Mouse (Mus musculus): Measurements from ENCODE around the gene Olfr263. TPM values are rescaled to one million over a fixed set of nuclear protein-coding genes. Genes with fewer than 3 reads are reported as not detected.

Gene Olfr263
- polyA plus RNA-seq, 1 experiment from 2014 or later, result not detected

GRCm38 (mm10) chr13:21166936-21167909 is 37.8 kb downstream of the Olfr263 start:
- peak overlapping the region; percentile 65 for H3K4me2 ChIP-seq (ENCODE audit: low read length)
- H3K9me3 ChIP-seq (ENCODE audit: control insufficient read depth, low read length), result no peaks in the 10 kb centered on the region
- 0 out of 2 replicates have a peak overlapping the region, but pooled peaks have one; percentile 20 for H3K27ac ChIP-seq (replicated peaks; ENCODE audit: low read depth, low read length)
- peak overlapping the region; percentile 49 for H3K4me3 ChIP-seq (replicated peaks; ENCODE audit: low read depth, low read length)
- under 1% methylated on average over 27 of the region's 27 CpGs for WGBS
- peak; percentile 90 for DNase-seq
- H3K4me1 ChIP-seq (ENCODE audit: control insufficient read depth, insufficient read depth, low read length), result peaks cover 8% of the 10 kb centered on the region; the same call in 1 of the 2 replicates
- H3K27me3 ChIP-seq (ENCODE audit: control insufficient read depth, insufficient read depth, low read length), result peaks cover 4% of the 10 kb centered on the region; the same call in 1 of the 2 replicates
- H3K9ac ChIP-seq (replicated peaks; ENCODE audit: low read length), result peak overlapping the region; percentile 39
- ATAC-seq (ENCODE audit: low FRiP score, low TSS enrichment), result peak; percentile 63; the same call in 1 of the 2 replicates
- no peaks in the 10 kb centered on the region for H3K36me3 ChIP-seq (ENCODE audit: control insufficient read depth, insufficient read depth, low read length)

- no peaks in the 10 kb centered on the region for H3K9me3 ChIP-seq (ENCODE audit: control insufficient read depth, low read length)
- H3K36me3 ChIP-seq (ENCODE audit: control insufficient read depth, insufficient read depth, low read length), result no peaks in the 10 kb centered on the region
- DNase-seq (peak; percentile 69), ATAC-seq (ENCODE audit: low FRiP score, low TSS enrichment) (peak; percentile 58; the same call in 1 of the 2 replicates)
- peaks cover 4% of the 10 kb centered on the region; the same call in 1 of the 2 replicates for H3K27me3 ChIP-seq (ENCODE audit: control insufficient read depth, insufficient read depth, low read length)
- peak overlapping the region; percentile 49 for H3K4me3 ChIP-seq (replicated peaks; ENCODE audit: low read depth, low read length)
- no peak overlapping the region for H3K9ac ChIP-seq (replicated peaks; ENCODE audit: low read length)
- H3K4me1 ChIP-seq (ENCODE audit: control insufficient read depth, insufficient read depth, low read length), result peaks cover 8% of the 10 kb centered on the region; the same call in 1 of the 2 replicates
- no peak overlapping the region for H3K27ac ChIP-seq (replicated peaks; ENCODE audit: low read depth, low read length)
- peak overlapping the region; percentile 65 for H3K4me2 ChIP-seq (ENCODE audit: low read length)
- whole genome bisulfite sequencing, result under 1% methylated on average over 8 of the region's 8 CpGs
Observed at GRCm38 (mm10) chr13:21167910-21168300, 38.5 kb downstream of the Olfr263 start.

- H3K27ac ChIP-seq (replicated peaks; ENCODE audit: low read depth, low read length), result no peak overlapping the region
- H3K4me3 ChIP-seq (replicated peaks; ENCODE audit: low read depth, low read length), result peak overlapping the region; percentile 49
- H3K4me1 ChIP-seq (ENCODE audit: control insufficient read depth, insufficient read depth, low read length), result peaks cover 8% of the 10 kb centered on the region; the same call in 1 of the 2 replicates
- ATAC-seq (ENCODE audit: low FRiP score, low TSS enrichment) (no peak), DNase-seq (peak; percentile 69)
- peak overlapping the region; percentile 65 for H3K4me2 ChIP-seq (ENCODE audit: low read length)
- H3K9me3 ChIP-seq (ENCODE audit: control insufficient read depth, low read length), result no peaks in the 10 kb centered on the region
- H3K9ac ChIP-seq (replicated peaks; ENCODE audit: low read length), result peak overlapping the region; percentile 32
- H3K27me3 ChIP-seq (ENCODE audit: control insufficient read depth, insufficient read depth, low read length), result peaks cover 4% of the 10 kb centered on the region; the same call in 1 of the 2 replicates
- no peaks in the 10 kb centered on the region for H3K36me3 ChIP-seq (ENCODE audit: control insufficient read depth, insufficient read depth, low read length)
- under 1% methylated on average over 16 of the region's 16 CpGs for WGBS
Observed at GRCm38 (mm10) chr13:21168371-21169011, 39.1 kb downstream of the Olfr263 start.

- Histone ChIP-seq H3K27ac (replicated peaks; ENCODE audit: low read depth, low read length) (no peak overlapping the region), H3K4me3 (replicated peaks; ENCODE audit: low read depth, low read length) (peak overlapping the region; percentile 49), H3K27me3 (ENCODE audit: control insufficient read depth, insufficient read depth, low read length) (peaks cover 4% of the 10 kb centered on the region; the same call in 1 of the 2 replicates), H3K36me3 (ENCODE audit: control insufficient read depth, insufficient read depth, low read length) (no peaks in the 10 kb centered on the region), H3K9me3 (ENCODE audit: control insufficient read depth, low read length) (no peaks in the 10 kb centered on the region), H3K4me2 (ENCODE audit: low read length) (peak overlapping the region; percentile 65), H3K9ac (replicated peaks; ENCODE audit: low read length) (no peak overlapping the region), H3K4me1 (ENCODE audit: control insufficient read depth, insufficient read depth, low read length) (peaks cover 8% of the 10 kb centered on the region; the same call in 1 of the 2 replicates)
- peak; percentile 31 for DNase-seq
- 4% methylated on average over 14 of the region's 14 CpGs for WGBS
- no peak for ATAC-seq (ENCODE audit: low FRiP score, low TSS enrichment)
Observed at GRCm38 (mm10) chr13:21169121-21169656, 39.8 kb downstream of the Olfr263 start.

- peak; percentile 85 for ATAC-seq (ENCODE audit: low FRiP score, low TSS enrichment)
- under 1% methylated on average over 39 of the region's 39 CpGs for WGBS
- peak overlapping the region; percentile 49 for H3K4me3 ChIP-seq (replicated peaks; ENCODE audit: low read depth, low read length)
- H3K4me1 ChIP-seq (ENCODE audit: control insufficient read depth, insufficient read depth, low read length), result peaks cover 8% of the 10 kb centered on the region; the same call in 1 of the 2 replicates
- peak; percentile 88 for DNase-seq
- peak overlapping the region; percentile 65 for H3K4me2 ChIP-seq (ENCODE audit: low read length)
- no peaks in the 10 kb centered on the region for H3K36me3 ChIP-seq (ENCODE audit: control insufficient read depth, insufficient read depth, low read length)
- H3K27me3 ChIP-seq (ENCODE audit: control insufficient read depth, insufficient read depth, low read length), result peaks cover 4% of the 10 kb centered on the region; the same call in 1 of the 2 replicates
- no peaks in the 10 kb centered on the region for H3K9me3 ChIP-seq (ENCODE audit: control insufficient read depth, low read length)
- no peak overlapping the region; the same call in 1 of the 2 replicates for H3K27ac ChIP-seq (replicated peaks; ENCODE audit: low read depth, low read length)
- peak overlapping the region; percentile 34; the same call in 1 of the 2 replicates for H3K9ac ChIP-seq (replicated peaks; ENCODE audit: low read length)
Observed at GRCm38 (mm10) chr13:21169657-21170430, 40.4 kb downstream of the Olfr263 start.

GRCm38 (mm10) chr13:21170431-21171155 is 41.2 kb downstream of the Olfr263 start:
- H3K4me2 ChIP-seq (ENCODE audit: low read length), result peak overlapping the region; percentile 65
- H3K9me3 ChIP-seq (ENCODE audit: control insufficient read depth, low read length), result no peaks in the 10 kb centered on the region
- DNase-seq (no peak), ATAC-seq (ENCODE audit: low FRiP score, low TSS enrichment) (no peak)
- WGBS, result 33% methylated on average over 17 of the region's 17 CpGs
- H3K27ac ChIP-seq (replicated peaks; ENCODE audit: low read depth, low read length), result no peak overlapping the region
- peaks cover 8% of the 10 kb centered on the region; the same call in 1 of the 2 replicates for H3K4me1 ChIP-seq (ENCODE audit: control insufficient read depth, insufficient read depth, low read length)
- peak overlapping the region; percentile 53 for H3K4me3 ChIP-seq (replicated peaks; ENCODE audit: low read depth, low read length)
- H3K27me3 ChIP-seq (ENCODE audit: control insufficient read depth, insufficient read depth, low read length), result peaks cover 4% of the 10 kb centered on the region; the same call in 1 of the 2 replicates
- peak overlapping the region; percentile 39; the same call in 1 of the 2 replicates for H3K9ac ChIP-seq (replicated peaks; ENCODE audit: low read length)
- H3K36me3 ChIP-seq (ENCODE audit: control insufficient read depth, insufficient read depth, low read length), result no peaks in the 10 kb centered on the region

- DNase-seq (peak; percentile 57), ATAC-seq (ENCODE audit: low FRiP score, low TSS enrichment) (no peak)
- WGBS, result 7% methylated on average over 15 of the region's 15 CpGs
Observed at GRCm38 (mm10) chr13:21171156-21171530, 41.7 kb downstream of the Olfr263 start.

More at GRCm38 (mm10) chr13:21171156-21171530, 41.7 kb downstream of the Olfr263 start:
- Histone ChIP-seq H3K27me3 (ENCODE audit: control insufficient read depth, insufficient read depth, low read length) (peaks cover under 1% of the 10 kb centered on the region; the same call in 1 of the 2 replicates), H3K4me3 (replicated peaks; ENCODE audit: low read depth, low read length) (peak overlapping the region; percentile 53), H3K27ac (replicated peaks; ENCODE audit: low read depth, low read length) (no peak overlapping the region), H3K36me3 (ENCODE audit: control insufficient read depth, insufficient read depth, low read length) (no peaks in the 10 kb centered on the region), H3K9me3 (ENCODE audit: control insufficient read depth, low read length) (no peaks in the 10 kb centered on the region), H3K4me1 (ENCODE audit: control insufficient read depth, insufficient read depth, low read length) (peaks cover 8% of the 10 kb centered on the region; the same call in 1 of the 2 replicates), H3K9ac (replicated peaks; ENCODE audit: low read length) (peak overlapping the region; percentile 39; the same call in 1 of the 2 replicates), H3K4me2 (ENCODE audit: low read length) (peak overlapping the region; percentile 65)
